Mouse (Mus musculus) cerebellum, adult 2 months (tissue): ENCODE measurements at regions not wholly inside any gene's neighbourhood (a gene's known extent, or its start where the extent isn't known, plus 50 kb on each side); places are given as distances from the start of the nearest gene placed in this dataset.
A peak's percentile ranks its signal among the peaks of the same experiment; 100 is the strongest.

Experiments used
- DNase-seq, 2 experiments: peaks; one replicate each; pipeline ENCODE4 v3.0.0; 2021
- H3K27ac ChIP-seq: fragments of 200-500 bp; 2 replicates; pipeline ENCODE4 v1.5.1; 2012; ENCODE audit warnings: low read length, control low read depth, inconsistent platforms; ENCODE audit not compliant: insufficient read depth
- H3K27me3 ChIP-seq: fragments of 200-500 bp; 2 replicates; pipeline ENCODE4 v1.6.1; 2012; ENCODE audit warnings: inconsistent platforms, mild to moderate bottlenecking, low read length, moderate library complexity; ENCODE audit not compliant: control insufficient read depth, insufficient read depth
- H3K4me1 ChIP-seq: fragments of 200-500 bp; 2 replicates; pipeline ENCODE4 v1.6.1; 2011; ENCODE audit warnings: low read length; ENCODE audit not compliant: control insufficient read depth, insufficient read depth
- H3K4me3 ChIP-seq: fragments of 200-500 bp; replicated peaks from 2 replicates; pipeline ENCODE3; 2011; ENCODE audit warnings: mild to moderate bottlenecking, low read depth, low read length, control low read depth; ENCODE audit not compliant: insufficient read depth
- CTCF ChIP-seq: fragments of 200-500 bp; IDR thresholded peaks from 2 replicates; pipeline ENCODE4 v1.5.1; 2011; ENCODE audit warnings: low read depth, mild to moderate bottlenecking, control low read depth, low read length, moderate library complexity, borderline replicate concordance; ENCODE audit not compliant: insufficient read depth
- POLR2A ChIP-seq: fragments of 200-500 bp; IDR thresholded peaks from 2 replicates; pipeline ENCODE4 v1.6.1; 2011; ENCODE audit warnings: low read length, control low read depth, borderline replicate concordance; ENCODE audit not compliant: insufficient read depth
- WGBS: fragments of 180-500 bp; shearing (Covaris S2); methylation state at CpG from one replicate; pipeline ENCODE4 v1.1.7; 2018; 5-methylcytosine and 5-hydroxymethylcytosine counted together

DNA sequence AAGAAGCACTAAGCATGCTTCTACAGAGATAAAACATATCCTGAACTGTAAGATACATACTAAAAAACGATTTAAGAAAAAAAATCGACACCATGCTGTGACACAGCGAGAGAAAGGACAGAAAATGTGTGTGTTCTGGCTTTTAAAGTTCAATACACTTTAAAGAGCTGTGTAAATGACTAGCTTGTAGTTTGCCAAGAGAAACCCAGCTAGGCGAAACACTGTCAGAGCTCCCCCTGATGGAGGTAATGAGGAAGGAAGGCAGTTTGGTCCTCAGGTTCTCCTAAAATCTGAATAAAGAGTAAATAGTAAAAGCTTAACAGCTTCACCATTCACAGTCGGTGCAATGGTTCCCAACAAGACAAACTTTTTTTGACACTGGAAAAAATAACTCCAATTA lies 67.1 kb upstream of the Gabrg2 start:
- no peak overlapping the region for H3K4me3 ChIP-seq
- whole genome bisulfite sequencing: 4% methylated on average over 5 of the region's 5 CpGs
- H3K4me1 ChIP-seq: no peaks in the 10 kb centered on the region
- TF ChIP-seq POLR2A (no peak), CTCF (peak; percentile 66)
- DNase-seq: peak; percentile 50 to 56
- no peaks in the 10 kb centered on the region for H3K27me3 ChIP-seq
- H3K27ac ChIP-seq: no peak overlapping the region

DNA sequence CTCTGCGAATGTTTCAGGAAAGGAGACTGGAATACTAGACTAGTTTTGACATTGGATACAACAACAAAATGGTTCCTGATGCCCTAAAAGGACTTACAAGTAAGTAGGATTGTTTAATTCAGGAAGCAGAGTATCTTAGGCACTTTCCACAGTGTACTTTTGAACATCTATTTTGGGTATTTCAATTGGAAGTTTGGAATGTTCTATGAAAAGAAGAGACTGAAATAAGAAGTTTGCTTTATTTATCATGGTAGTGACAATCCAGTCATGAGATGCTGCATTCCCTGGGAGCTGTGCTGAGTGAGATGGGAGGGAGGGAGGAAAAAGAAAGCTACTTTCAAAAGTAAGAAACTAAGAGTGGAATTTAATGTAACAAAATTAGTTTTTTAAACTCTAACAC lies 50.9 kb upstream of the Gabrg2 start:
- no peak overlapping the region for H3K27ac ChIP-seq
- WGBS: 98% methylated on average over 1 of the region's 1 CpGs
- TF ChIP-seq CTCF (no peak), POLR2A (no peak)
- no peak overlapping the region for H3K4me3 ChIP-seq
- no peaks in the 10 kb centered on the region for H3K4me1 ChIP-seq
- H3K27me3 ChIP-seq: no peaks in the 10 kb centered on the region
- no peak for DNase-seq
